Mouse (Mus musculus) ovary, postnatal 10 days (tissue): ENCODE measurements around the gene Cyp2f2.

Experiments used
- DNase-seq: peaks from one replicate; pipeline ENCODE4 v3.0.0; 2022; ENCODE audit warnings: low spot score

Gene Cyp2f2

DNA sequence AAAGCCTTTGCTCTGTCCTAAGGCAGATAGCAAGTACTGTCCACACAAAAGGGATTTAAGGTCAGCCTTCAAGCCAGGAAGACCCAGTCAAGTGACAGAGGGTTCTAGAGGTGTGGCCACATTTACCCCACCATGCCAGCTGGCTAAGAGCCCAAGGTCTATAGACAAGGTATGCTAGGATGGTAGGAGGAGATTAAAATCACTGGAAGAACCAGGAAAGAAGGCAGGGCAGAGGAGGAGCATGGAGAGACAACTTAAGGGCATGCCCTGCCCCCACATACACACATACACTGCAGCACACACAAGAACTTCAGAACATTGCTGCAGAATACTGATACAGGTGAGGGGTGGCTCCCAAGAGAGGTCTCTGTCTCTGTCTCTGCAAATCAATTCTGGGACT is at the start of gene Cyp2f2:
Cyp2f2 (plus strand) TSS at position 234 of the 400 bp plus-strand sequence.
- DNase-seq: no peak

DNA sequence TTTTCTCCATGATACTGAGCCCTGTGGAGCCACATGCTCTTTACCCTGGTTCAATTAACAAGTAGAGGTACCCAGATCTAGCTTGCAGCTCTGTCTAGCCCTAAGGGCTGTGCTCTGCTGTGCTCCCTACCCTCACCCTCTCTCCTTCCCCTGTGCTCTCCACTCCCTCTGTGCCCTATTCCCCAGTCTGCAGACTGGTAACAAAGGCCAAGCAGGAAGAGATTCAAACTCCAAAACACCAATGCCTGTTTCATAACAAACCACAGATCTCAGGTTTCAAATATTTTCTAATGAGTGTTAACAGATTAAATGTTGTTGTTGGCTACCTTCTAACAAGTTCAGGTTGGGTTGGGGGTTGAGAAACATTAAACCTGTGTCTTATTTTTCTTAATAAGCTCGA is 41.1 kb upstream of the Cyp2f2 start:
- DNase-seq: no peak

DNA sequence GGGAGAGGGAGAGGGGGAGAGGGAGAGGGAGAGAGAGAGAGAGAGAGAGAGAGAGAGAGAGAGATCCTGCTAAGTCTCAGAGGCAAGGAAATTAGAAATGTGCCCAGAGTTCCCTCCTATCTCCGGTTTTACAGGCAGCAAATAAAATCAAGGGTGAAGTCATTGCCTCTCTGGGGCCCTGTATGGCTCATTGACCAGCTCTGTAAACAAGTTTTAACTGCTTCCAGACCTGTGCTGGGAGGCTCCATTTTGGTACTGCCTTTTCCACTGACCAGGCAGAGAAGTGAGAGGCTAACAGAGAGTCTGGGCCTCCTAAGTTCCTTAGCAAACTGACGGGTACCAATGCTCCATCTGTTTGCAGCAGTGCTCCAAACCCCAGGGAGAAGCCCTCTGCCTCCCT is 38.1 kb upstream of the Cyp2f2 start:
- DNase-seq: no peak

DNA sequence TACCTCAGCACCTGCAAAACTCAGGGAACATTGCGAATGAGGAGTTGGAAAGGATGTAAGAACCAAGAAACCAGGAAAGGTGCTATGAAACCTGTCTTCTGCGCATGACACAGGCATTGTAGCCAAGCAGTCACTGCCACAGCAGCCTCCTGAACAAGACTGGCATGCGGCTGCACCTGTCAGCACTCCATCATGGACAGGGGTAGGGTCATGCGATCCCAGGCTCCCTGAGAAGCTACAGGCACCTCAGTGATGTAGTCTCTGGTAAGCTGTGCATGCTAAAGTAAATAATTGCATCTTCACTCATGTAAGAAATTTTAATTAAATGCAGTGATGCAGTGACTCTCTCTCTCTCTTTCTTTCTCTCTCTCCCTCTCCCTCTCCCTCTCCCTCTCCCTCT is 28.7 kb upstream of the Cyp2f2 start:
- no peak for DNase-seq

DNA sequence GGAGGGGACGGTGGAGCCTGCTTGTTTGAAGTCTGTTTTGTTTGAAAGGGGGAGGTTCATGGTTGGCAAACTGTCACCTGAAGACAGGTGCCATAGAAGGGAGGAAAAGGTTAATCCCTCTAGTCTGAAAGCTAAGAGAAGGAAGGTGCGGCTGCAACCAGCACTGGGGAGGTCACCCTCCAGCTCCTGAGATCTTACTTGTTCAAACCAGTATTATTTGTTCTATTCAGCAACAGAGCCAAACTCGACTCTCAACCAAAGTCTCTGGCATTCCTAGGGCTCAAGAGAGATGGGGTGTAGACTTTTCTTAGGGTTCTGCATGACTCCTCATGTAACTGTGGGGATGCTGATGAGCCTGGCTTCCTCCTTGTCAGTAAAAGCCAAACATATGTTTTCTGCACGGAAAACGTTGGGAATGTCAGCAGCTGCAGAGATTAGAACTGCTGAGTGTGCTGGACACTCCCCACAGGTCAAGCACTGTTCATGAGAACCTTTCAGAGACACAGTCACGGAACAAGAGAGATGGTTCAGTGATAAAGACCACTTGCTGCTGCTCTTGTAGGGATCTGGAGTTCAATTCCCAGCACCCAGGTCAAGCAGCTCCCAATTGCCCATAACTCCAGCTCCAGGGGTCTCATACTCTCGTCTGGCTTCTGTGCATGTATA is 27.5 kb upstream of the Cyp2f2 start:
- no peak for DNase-seq

DNA sequence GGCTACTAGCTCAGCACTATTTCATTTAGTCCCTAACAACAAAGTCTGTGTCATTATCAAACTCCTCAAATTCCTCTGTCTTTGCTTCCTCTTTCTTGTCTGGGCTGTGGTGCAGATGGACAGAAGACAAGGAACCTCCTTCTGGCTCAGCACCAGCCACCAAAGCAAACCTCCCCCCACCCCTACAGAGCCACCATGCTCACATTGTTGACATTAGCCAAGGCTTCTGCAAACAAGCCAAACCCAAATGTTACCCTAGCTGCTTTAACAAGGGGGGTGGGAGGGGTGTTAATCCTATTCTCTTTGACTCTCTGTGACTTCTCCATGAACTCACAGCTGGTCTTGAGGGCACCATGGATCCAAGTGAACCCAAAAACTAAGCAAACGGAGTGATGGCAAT is 26.8 kb upstream of the Cyp2f2 start:
- no peak for DNase-seq

DNA sequence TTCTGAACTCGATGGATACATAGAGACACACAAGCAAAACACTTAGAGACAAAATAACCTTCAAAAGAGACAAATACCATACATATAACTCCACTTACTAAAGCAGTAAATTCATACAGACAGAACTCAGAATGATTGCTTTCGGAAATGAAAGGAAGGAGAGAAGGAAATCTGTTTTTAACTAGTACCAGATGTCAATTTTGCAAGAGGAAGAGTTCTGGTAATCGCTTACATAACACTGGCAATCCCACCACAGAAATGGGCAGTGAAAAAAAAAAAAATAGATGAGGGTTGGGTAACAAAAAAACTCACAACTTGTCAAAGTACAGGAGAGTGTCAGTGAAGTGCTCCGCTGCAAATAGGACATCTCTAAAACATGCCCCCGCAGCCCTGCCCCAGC is 14.8 kb upstream of the Cyp2f2 start:
- no peak for DNase-seq

DNA sequence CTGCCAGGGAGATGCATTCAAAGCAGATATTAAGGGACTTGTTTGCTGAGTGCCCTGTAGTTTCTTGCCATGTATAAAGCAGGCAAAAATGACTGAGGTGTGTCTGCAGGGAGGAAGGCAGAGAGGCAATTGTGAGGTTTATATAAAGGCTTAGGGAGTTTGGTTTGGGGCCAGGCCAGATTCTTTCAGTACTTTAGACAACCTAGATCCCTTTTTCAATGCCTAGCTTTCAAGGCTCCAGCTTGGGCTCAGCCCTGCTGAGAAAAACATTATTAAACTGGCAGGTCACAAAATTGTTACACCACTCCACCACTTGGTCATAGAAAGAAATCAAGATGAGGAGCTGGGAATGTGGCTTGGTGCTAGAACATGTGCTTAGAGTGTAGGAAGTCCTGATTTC is 9.4 kb upstream of the Cyp2f2 start:
- DNase-seq: no peak

DNA sequence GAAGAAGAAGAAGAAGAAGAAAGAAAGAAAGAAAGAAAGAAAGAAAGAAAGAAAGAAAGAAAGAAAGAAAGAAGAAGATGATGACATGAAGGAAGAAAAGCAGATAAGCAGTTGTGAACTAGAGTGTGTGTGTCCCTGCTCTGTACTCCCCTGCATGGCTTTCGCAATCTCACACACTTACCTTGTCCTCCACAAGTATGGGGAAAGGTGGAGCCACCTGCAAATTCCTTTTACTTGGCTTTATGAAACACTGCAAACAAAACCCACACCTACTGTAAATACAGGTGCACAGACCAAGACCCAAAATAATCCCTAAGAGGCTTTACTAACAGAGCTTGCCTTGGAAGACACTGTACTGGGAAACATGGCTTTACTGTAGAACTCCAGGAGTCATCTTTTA is 8.7 kb upstream of the Cyp2f2 start:
- DNase-seq: no peak

DNA sequence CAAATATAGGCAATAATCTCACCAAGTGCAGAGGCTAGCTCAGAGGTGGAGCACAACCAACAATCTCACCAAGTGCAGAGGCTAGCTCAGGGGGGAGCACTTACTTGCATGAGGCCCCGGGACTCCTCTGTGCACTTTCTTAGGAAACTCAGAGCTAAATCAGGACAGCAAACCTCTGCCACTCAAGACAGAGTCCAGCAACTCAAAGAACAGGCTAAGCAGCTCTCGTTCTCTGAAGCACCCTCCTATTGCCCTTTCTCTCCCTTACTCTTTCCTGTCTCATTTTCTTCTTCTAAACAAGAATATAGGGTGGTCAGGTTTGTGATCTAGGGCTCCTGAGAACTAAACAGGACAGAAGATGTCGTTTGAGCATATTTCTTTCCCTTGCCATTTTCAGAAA is 7.7 kb upstream of the Cyp2f2 start:
- DNase-seq: no peak

DNA sequence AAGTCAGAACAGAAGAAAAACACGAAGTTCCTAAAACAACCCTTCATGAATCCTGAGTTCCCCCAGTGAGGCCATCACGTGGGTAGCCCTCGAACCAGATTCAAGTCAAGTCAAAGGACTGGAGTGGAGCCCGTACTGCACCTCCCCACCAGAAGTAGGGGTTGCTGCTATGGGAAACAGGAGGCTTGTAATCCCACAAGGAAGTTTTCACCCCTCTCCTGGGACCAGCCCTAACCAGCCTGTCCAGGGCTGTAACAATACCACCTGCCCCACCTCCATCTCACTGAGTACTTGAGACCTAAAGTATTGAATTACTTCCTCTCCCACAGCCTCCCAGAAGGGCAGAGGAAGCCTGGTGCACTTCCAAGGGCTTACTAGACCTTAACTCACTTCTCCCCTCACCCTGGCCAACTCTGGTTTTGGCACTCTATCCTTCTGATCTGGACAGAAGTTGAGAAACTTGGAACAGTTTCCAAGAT is 1.6 kb upstream of the Cyp2f2 start:
- peak; percentile 15 for DNase-seq

DNA sequence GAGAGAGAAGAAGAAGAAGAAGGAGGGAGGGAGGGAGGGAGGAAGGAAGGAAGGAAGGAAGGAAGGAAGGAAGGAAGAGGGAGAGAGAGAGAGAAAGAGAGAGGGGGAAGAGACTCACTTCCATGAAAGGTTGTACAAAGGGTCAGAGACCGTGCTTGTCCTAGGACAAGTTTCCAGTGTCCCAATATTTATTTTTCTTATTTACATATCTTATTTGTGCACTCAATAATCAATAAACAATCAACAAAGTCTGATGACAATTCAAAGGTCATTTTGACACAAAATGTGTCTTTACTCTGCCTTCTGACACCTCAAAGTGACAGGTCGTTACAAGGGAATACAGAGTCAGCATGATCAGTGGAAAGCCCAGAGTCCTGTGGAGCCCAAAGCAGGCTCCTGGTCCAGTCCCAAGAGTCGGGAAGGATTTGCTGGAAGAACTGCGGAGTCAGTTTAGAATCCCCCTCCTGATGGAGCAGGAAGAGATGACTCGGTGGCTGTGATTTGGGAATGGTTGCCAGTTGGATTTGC is 4.7 kb downstream of the Cyp2f2 start:
- DNase-seq: no peak

DNA sequence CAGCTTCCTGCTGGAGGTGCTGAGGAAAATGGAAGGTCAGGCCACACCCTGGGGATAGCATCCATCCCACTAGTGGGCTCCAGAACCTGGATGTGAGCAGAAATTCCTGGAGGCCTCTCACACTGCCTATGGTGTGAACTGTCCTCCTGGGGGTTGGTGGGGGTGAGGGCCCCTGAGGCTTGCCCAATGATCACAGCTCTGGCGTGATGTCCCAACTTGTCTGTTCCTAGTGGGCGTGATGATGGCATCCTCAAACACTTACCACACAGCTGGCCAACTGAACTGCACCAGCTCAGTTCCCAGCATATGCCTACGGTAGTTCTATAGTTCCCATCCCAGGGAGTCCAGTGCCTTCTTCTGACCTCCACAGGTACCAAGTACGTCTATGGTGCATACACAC is 5.3 kb downstream of the Cyp2f2 start:
- DNase-seq: no peak

DNA sequence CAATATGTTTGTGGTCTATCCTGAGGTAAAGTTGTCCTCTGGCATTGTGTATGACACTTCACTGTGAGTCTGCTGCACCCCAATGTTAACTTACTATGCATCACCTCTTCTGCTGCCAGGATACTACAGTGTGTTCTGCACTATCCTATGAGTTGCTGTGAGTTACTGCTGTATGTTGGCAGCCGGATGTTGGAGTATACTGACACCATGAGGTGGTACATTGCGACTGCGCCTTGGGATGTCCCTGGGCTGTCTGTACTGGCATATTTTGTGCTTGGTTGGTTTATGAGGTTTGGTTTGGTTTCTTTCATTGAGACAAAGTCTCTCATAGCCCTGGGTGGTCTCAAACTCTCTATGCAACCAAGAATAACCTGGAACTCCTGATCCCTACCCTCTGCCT is 8.5 kb downstream of the Cyp2f2 start:
- DNase-seq: no peak

DNA sequence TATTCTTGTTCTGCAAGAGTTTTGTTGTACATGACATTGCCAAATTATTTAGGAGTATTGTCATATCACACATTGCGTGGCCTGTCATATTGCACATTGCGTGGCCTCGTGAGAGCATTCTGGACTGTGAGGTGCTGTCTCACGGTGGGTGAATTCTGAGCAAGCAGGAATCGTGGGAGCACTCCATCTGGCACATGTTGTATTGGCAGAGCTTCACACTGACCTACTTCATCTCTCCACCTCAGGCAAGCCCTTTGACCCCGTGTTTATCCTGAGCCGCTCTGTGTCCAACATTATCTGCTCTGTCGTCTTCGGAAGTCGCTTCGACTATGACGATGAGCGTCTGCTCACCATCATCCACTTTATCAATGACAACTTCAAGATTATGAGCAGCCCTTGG is 9.2 kb downstream of the Cyp2f2 start:
- DNase-seq: no peak

DNA sequence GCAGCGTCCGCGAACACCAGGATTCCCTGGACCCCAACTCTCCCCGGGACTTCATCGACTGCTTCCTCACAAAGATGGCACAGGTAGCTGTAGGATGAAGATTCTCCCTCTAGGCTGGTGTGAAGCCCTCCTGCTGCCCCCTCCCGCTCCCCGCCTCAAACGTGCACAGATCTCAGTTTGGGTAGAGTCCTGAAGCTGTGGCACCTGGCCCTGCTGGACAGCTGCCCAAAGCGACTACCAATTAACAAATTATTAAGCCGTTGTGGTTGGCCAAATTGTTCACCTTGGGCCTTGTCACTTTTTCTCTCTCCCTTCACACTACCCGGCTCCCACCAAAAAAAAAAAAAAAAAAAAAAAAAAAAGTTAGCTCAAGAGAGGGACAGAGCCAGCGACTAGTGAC is 10.1 kb downstream of the Cyp2f2 start:
- DNase-seq: no peak

DNA sequence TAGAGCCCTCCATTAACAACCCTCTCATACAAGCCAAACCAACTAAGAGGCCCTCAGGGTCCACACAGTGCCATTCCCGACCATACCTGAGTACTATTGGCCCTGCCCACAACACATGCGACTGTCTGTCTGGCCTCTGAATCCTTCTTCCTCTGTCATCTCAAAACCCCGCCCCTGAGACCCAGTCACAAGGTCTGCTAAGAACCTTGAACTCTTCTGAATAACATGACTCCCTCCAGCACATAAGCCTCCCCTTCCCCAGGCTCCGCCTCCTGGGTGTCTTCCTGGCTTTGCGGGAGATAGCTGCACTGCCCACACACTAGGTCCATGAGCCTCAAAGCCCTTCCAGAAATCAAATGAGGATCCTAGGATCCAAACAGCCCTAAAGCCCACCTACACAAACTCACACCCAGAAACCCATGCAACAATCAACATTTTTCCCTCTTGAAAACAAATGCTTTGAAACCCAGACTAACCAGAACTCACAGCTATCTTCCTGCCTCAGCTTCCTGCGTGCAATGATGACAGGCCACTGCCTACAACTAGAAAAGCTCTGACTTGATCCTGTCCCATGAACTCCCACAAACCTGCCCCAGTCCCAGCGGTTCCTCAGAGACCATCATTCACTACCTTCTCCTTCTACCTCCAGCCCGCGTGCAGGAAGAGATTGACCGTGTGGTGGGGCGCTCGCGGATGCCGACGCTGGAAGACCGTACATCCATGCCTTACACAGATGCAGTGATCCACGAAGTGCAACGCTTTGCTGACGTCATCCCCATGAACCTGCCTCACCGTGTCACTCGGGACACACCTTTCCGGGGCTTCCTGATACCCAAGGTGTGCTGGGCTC is 11.0 kb downstream of the Cyp2f2 start:
- DNase-seq: no peak

DNA sequence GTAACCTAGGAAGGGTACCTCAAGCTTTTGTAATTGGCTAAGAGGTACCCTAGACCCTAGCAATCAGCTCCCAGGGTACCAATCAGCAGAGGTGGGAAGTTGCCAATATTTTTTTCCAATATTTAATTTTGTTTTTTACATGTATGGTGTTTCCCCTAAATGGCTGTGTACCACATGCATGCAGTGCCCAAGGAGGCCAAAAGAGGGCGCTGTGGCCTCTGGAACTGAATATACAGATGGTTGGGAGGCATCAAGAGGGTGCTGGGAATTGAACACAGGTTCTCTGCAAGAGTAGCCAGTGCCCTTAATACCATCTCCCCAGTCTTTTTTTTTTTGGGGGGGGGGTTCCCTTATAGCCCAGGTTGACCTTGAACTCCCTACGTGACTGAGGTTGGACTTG is 11.7 kb downstream of the Cyp2f2 start:
- DNase-seq: no peak

DNA sequence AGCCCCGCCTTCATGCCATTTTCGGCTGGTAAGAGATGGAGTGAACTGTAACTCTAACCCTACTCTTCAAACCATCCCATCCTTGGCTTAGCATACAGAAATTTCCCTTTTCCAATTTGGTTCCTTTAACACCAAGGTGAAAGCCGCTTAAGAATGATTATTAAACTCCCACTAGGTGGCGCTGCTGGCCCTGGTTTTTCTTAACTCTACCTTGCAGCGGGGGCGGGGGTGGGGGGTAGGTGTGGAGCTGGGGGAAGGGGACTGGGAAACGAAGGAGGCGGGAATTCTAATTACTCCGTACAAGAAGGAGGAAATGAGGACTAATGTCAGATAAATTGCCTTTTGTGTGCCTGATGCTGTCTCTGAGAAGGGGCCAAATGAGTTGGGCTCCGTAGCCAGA is 12.9 kb downstream of the Cyp2f2 start:
- DNase-seq: no peak

DNA sequence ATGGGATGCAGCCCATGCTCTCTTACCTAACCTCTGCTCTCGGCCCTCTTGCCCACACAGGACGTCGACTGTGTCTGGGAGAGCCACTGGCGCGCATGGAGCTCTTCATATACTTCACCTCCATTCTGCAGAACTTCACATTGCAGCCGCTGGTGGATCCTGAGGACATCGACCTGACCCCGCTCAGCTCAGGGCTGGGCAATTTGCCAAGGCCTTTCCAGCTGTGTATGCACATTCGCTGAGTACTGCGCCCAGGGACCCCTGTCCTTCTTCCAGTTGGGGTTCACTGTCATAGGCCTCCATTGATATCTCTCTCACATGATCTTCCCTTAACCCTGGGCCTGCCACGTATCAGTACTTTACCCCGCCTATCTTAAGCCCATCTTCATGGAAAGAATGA is 13.4 kb downstream of the Cyp2f2 start:
- DNase-seq: no peak

DNA sequence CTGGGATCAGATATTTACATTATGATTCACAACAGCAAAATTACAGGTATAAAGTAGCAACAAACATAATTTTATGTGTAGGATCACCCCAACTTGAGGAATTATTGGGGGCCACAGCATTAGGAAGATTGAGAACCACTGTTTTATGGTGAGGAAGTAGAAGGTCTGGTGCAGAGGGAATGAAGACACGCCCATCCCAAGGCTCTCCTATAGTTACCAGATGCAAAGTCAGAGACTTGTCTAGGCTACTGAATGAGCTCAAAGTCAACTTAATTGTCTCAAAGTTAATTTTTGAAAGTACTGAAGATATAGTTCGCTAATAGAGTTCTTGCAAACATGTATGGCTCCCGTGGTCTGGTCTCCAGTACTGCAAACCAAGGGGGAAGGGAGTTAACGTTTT is 14.0 kb downstream of the Cyp2f2 start:
- DNase-seq: no peak

DNA sequence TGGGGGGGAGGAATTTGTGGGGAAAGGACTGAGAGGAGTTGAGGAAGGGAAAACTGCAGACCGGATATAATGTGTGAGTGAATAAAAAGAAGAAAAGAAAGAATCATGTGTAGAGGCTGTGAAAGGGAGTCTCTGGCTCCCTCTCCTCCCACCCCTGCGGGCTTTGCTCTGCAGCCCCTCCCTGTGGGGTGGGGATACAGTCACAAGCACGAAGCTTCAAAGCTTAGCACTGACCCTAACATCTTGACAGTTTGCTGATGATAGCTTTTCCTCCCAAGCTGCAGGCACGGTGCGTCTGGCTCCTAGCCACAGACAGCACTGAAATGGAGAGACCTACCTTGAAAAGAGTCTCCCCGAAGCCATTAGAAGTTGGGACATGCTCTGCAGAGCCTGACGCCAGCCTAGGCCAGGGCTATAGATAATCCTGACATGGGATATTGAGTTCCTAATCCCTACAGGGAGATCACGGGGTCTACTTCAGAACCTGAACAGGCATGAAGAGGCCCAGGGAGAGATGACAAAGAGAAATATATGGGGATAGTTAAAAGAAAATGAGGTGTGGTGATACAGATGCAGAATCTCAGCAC is 16.8 kb downstream of the Cyp2f2 start:
- DNase-seq: no peak

DNA sequence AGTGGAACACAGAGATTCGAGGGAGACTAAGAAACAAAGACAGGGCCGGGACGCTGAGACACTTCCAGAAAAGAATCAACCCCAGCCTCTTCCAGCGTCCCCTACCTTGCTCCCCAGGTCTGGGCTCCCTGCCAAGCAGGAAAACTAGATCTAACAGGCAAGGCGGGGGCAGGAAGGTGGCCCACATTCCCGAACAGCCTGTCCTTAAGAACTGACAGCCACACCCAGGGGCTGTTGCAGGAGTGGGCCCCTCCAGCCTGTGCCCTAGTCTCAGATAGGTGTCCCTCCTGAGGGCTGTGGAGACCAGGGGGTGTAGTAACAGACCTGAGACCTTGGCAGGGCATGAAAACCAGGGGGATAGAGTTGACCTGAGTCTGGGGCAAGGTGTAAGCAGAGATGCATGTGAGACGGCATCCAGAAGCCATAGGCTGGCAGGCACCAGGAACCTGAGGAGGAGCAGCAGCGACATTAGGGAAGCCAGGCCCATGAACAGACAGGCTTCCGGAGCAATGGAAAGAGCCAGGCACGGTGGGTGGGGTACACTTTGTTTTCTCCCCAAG is 33.6 kb downstream of the Cyp2f2 start, which contains the start of gene Cyp2t4:
Cyp2t4 (plus strand) TSS at position 510 of the 560 bp plus-strand sequence.
- DNase-seq: no peak
